Mouse (Mus musculus) heart, embryonic 16.5 days (tissue): ENCODE measurements around the gene Kcna7. TPM values are rescaled to one million over a fixed set of nuclear protein-coding genes. Genes with fewer than 3 reads are reported as not detected.

Experiments used
- ATAC-seq: fragments of 200-750 bp; cut with Nextera tagmentation; replicated peaks from 2 replicates; pipeline ENCODE4 v1.8.0; 2017; ENCODE audit warnings: moderate number of reproducible peaks; ENCODE audit not compliant: insufficient read depth, low FRiP score; ENCODE audit errors: extremely low read depth
- H3K27ac ChIP-seq: fragments of 300-500 bp; sonication (generic); 2 replicates; pipeline ENCODE4 v1.5.1; 2014; ENCODE audit warnings: mild to moderate bottlenecking, low read length, control low read depth, moderate library complexity
- H3K27me3 ChIP-seq: fragments of 300-500 bp; sonication (generic); 2 replicates; pipeline ENCODE4 v1.6.1; 2014; ENCODE audit warnings: low read length, mixed read lengths; ENCODE audit not compliant: control insufficient read depth, insufficient read depth
- H3K36me3 ChIP-seq: fragments of 300-500 bp; sonication (generic); 2 replicates; pipeline ENCODE4 v1.6.1; 2014; ENCODE audit not compliant: control insufficient read depth, insufficient read depth
- H3K4me1 ChIP-seq: fragments of 300-500 bp; sonication (generic); 2 replicates; pipeline ENCODE4 v1.6.1; 2014; ENCODE audit warnings: low read length, mixed read lengths; ENCODE audit not compliant: control insufficient read depth, insufficient read depth
- H3K4me2 ChIP-seq: fragments of 300-500 bp; sonication (generic); 2 replicates; pipeline ENCODE4 v1.6.1; 2014; ENCODE audit warnings: low read depth, mild to moderate bottlenecking, control low read depth, low read length
- H3K4me3 ChIP-seq: fragments of 300-500 bp; sonication (generic); 2 replicates; pipeline ENCODE4 v1.5.1; 2014; ENCODE audit warnings: mild to moderate bottlenecking, control low read depth, low read length
- H3K9ac ChIP-seq: fragments of 300-500 bp; sonication (generic); 2 replicates; pipeline ENCODE4 v1.6.1; 2014; ENCODE audit warnings: low read length, control low read depth
- H3K9me3 ChIP-seq: fragments of 300-500 bp; sonication (generic); replicated peaks from 2 replicates; pipeline ENCODE4 v1.6.1; 2016; ENCODE audit warnings: low read length; ENCODE audit not compliant: control insufficient read depth
- WGBS: fragments of 180-500 bp; shearing (Covaris S2); extraction: QIAGEN DNeasy Blood & Tissue Kit; methylation state at CpG from one replicate; pipeline ENCODE4 v1.1.7; 2014; 5-methylcytosine and 5-hydroxymethylcytosine counted together
- polyA plus RNA-seq: library from polyadenylated mRNA; unstranded; fragments of >200 nt; fragmentation: Nextera tagmentation; extraction: Ambion mirVana; gene quantifications from 2 replicates; pipeline ENCODE4 v1.2.1, GENCODE M21; 2015

Gene Kcna7
- polyA plus RNA-seq, 1 experiment from 2014 or later, result 0.25 TPM

DNA sequence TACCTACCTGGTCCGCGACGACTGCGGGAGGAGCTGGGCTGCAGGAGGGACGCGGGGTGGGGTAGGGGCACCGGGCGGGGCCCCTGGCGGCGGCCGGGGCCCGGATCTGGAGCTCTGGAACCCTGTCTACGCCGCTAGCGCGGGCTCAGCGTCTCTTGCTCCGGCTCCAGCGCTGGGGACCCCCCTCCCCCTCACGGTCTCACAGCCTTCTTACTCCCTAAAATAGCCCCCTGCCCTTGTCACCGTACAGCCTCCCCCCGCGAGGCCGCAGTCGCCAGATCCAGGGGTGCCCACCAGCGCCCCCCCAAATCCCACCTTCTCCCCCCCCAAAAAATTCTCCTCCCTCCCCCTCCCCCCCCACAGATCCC is 38.8 kb upstream of the Kcna7 start, which contains the start of gene Ppfia3:
Ppfia3 (minus strand) TSS at position 368 of the 368 bp plus-strand sequence.
- peaks cover 23% of the 10 kb centered on the region for H3K4me1 ChIP-seq
- H3K9ac ChIP-seq, result peak within 1 kb of the TSS; percentile 67
- 0% methylated on average over 20 of the region's 26 CpGs for WGBS
- no peaks in the 10 kb centered on the region for H3K9me3 ChIP-seq
- H3K36me3 ChIP-seq, result no peaks in the 10 kb centered on the region
- H3K4me2 ChIP-seq, result peak within 1 kb of the TSS; percentile 98
- no peak for ATAC-seq
- peak within 1 kb of the TSS; percentile 46 for H3K27ac ChIP-seq
- peaks cover 53% of the 10 kb centered on the region for H3K27me3 ChIP-seq
- H3K4me3 ChIP-seq, result peak within 1 kb of the TSS; percentile 65

DNA sequence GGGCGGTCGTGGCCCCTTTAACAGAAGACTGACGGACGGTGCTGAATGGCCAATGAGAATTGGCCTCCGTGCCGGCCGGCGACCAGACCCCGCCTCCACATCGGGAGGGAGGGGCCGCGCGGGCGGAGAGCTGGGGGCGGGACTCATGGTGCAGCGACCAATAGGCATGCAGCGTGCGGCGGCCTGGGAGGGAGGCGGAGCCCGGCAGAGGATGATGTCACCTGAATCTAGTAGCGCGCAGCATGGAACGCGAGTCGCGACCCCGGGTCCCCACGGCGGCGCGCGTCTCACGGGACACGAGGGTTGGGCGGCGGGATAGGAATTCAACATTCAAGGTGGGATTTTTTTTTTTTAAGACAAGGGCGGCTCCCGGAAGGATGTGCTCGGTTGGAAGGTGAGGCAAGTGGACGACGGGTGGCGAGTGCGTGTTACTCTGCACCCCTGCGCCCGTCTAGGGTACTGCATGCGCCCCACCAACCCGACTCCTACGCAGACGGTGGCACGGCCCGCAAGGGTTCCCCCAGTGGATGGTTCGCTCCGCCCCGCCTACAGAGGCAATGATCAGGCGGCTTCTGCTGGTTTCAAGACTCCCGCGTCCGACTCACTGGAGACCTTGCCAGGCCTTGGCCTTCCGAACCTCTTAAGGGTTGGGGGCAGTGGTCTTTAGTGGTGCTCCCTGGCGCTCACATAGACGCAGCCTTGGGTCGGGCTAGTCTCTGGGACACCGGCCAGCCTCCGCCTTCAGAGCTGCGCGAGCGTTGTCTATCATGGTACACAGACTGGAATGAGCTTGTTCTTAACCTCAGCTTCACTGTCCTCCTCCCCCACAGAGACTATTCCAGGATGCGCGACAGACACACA is 38.2 kb upstream of the Kcna7 start:
- WGBS, result under 1% methylated on average over 70 of the region's 70 CpGs
- Histone ChIP-seq H3K9me3 (no peaks in the 10 kb centered on the region), H3K27ac (peak overlapping the region; percentile 46)

DNA sequence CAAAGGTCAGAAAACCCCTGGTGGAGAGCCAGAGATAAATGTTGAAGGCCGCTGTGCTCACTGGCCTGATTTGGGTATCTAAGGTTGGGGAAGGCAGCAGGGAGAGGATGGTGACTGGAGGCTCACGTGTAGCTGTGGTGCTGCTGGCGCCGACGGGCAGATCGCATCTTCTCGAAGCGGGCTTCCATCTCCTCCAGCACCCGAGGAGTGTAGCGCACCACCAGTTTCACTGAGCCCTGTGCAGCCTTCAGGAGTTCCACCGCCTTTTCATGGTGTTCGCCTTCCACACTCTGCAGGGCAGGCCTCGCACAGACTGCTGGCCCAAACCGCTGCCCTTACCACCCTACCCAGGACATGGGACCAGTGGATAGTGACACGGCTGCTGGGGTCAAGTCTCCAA is 37.3 kb upstream of the Kcna7 start:
- Histone ChIP-seq H3K36me3 (no peaks in the 10 kb centered on the region), H3K27me3 (peaks cover 37% of the 10 kb centered on the region), H3K27ac (no peak overlapping the region), H3K4me1 (peaks cover 19% of the 10 kb centered on the region), H3K9me3 (no peaks in the 10 kb centered on the region), H3K4me3 (no peak overlapping the region), H3K4me2 (no peak overlapping the region), H3K9ac (no peak overlapping the region; the same call in 1 of the 2 replicates)
- ATAC-seq, result no peak
- WGBS, result 78% methylated on average over 15 of the region's 15 CpGs

More for the DNA sequence above, 38.2 kb upstream of the Kcna7 start:
- peak overlapping the region; percentile 65 for H3K4me3 ChIP-seq
- no peaks in the 10 kb centered on the region for H3K36me3 ChIP-seq
- H3K4me2 ChIP-seq, result peak overlapping the region; percentile 98
- peaks cover 46% of the 10 kb centered on the region for H3K27me3 ChIP-seq
- peak; percentile 90 for ATAC-seq
- peak overlapping the region; percentile 67 for H3K9ac ChIP-seq
- H3K4me1 ChIP-seq, result peaks cover 19% of the 10 kb centered on the region

DNA sequence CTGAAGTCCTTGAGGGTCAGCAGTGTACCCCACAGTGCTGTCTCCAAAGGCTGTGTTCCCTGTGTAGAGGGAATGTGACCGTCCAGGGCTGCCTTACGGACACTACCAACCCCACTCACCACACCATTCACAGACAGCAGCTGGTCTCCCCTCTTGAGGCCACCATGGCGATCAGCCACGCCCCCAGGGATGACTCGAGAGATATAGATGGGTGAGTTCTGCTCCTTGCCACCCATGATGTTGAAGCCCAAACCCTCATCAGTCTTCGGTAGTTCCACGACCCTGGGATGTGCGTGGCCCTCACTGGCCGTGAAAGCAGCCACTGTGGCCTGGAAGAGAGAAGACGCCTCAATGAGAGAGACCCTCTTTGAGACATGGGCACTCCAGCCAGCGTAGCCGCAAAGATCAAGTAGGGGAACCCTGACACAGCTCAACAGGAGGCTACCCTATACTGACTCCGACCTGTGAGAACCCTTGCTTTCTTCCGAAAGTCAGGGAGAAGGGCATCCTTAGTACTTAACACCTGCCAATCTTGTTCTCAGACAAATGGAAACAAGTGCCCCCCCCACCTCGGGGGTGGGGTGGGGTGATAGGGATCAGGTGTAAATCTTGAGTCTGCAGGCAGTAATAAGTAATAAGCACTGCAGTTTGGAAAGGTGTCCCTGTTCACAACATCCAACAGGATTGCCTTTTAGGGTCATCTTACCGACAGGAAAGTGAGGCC is 36.3 kb upstream of the Kcna7 start:
- peaks cover 30% of the 10 kb centered on the region for H3K27me3 ChIP-seq
- no peaks in the 10 kb centered on the region for H3K36me3 ChIP-seq
- no peak overlapping the region for H3K9ac ChIP-seq
- peaks cover 19% of the 10 kb centered on the region for H3K4me1 ChIP-seq
- no peak overlapping the region for H3K4me2 ChIP-seq
- ATAC-seq, result no peak
- WGBS, result 75% methylated on average over 16 of the region's 16 CpGs
- no peak overlapping the region for H3K27ac ChIP-seq
- no peaks in the 10 kb centered on the region for H3K9me3 ChIP-seq
- H3K4me3 ChIP-seq, result no peak overlapping the region

- H3K36me3 ChIP-seq, result no peaks in the 10 kb centered on the region
- no peaks in the 10 kb centered on the region for H3K9me3 ChIP-seq
- H3K4me2 ChIP-seq, result peak overlapping the region; percentile 95
- H3K9ac ChIP-seq, result peak overlapping the region; percentile 69
- peak; percentile 0; the same call in 1 of the 2 replicates for ATAC-seq
- peaks cover 19% of the 10 kb centered on the region for H3K4me1 ChIP-seq
- no peak overlapping the region for H3K27ac ChIP-seq
- WGBS, result 8% methylated on average over 52 of the region's 52 CpGs
- H3K4me3 ChIP-seq, result peak overlapping the region; percentile 60
- H3K27me3 ChIP-seq, result peaks cover 24% of the 10 kb centered on the region
These were observed 35.5 kb upstream of the Kcna7 start for GRCm38 (mm10) chr7:45369836-45370474.

DNA sequence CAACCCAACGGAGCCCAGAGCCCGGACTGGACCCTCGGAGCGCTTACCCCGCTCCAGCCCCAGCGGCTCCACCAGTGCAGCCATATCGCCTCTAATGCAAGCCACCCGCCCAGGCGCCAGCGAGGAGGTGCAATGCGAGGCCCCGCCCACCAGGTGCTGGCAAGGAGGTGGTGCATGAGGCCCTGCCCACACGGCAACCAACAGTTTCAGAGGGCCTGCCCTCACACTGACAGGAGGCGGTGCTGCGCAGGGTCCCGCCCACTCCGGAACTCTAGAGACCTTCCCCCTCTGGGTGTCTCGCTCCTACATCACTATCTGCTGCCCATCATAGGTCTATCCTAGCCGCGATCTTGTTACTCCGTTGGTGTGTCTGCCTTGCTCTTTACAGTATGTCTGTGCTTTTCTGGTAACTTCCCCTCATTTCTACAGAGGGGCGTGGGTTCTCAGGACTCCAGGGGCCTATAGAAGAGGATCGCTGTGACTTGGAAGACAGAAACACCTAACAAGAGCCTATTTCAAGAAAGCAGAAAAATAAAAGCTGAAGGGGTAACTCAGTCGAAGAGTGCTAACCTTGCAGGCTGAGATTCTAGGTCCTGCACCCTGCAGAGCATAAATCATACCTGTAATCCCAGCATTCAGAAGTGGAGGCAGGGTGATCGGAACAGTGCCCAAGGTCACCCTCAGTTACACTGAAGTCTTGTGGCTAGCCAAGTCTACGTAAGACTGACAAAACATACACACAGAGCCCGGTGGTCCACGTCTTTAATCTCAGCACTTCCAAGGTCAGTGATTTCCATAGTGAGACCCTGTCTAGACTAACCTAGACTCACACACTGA is 34.8 kb upstream of the Kcna7 start, which contains the start of gene Lin7b:
Lin7b (minus strand) TSS at position 109 of the 837 bp plus-strand sequence.
- H3K9ac ChIP-seq, result peak within 1 kb of the TSS; percentile 69
- WGBS, result 9% methylated on average over 28 of the region's 28 CpGs
- ATAC-seq, result peak; percentile 56
- peak within 1 kb of the TSS; percentile 60 for H3K4me3 ChIP-seq
- peaks cover 19% of the 10 kb centered on the region for H3K4me1 ChIP-seq
- H3K4me2 ChIP-seq, result peak within 1 kb of the TSS; percentile 95
- no peak within 1 kb of the TSS for H3K27ac ChIP-seq
- no peaks in the 10 kb centered on the region for H3K9me3 ChIP-seq
- peaks cover 3% of the 10 kb centered on the region; the same call in 1 of the 2 replicates for H3K36me3 ChIP-seq
- peaks cover 17% of the 10 kb centered on the region for H3K27me3 ChIP-seq

GRCm38 (mm10) chr7:45372371-45372770 is 33.1 kb upstream of the Kcna7 start:
- Histone ChIP-seq H3K4me1 (peaks cover 14% of the 10 kb centered on the region), H3K27ac (no peak overlapping the region), H3K36me3 (peaks cover 20% of the 10 kb centered on the region), H3K27me3 (peaks cover 17% of the 10 kb centered on the region), H3K9ac (no peak overlapping the region), H3K9me3 (no peaks in the 10 kb centered on the region), H3K4me3 (no peak overlapping the region), H3K4me2 (no peak overlapping the region)
- ATAC-seq, result no peak
- 75% methylated on average over 5 of the region's 5 CpGs for WGBS

- peaks cover 1% of the 10 kb centered on the region for H3K27me3 ChIP-seq
- H3K9ac ChIP-seq, result no peak overlapping the region
- no peak overlapping the region for H3K4me3 ChIP-seq
- no peaks in the 10 kb centered on the region for H3K9me3 ChIP-seq
- no peak for ATAC-seq
- 90% methylated on average over 8 of the region's 8 CpGs for WGBS
- peaks cover 41% of the 10 kb centered on the region for H3K36me3 ChIP-seq
- H3K27ac ChIP-seq, result no peak overlapping the region
- H3K4me2 ChIP-seq, result no peak overlapping the region
- H3K4me1 ChIP-seq, result peaks cover 10% of the 10 kb centered on the region
These were observed 30.8 kb upstream of the Kcna7 start for GRCm38 (mm10) chr7:45374620-45375019.
